Mouse (Mus musculus) c-Kit-positive CD71-negative TER-119-negative erythroid progenitor cells, embryonic 14.5 days (primary cell): Measurements from ENCODE around the gene Hist1h2be.
A peak's percentile ranks its signal among the peaks of the same experiment; 100 is the strongest.

Source experiments
- DNase-seq: peaks from one replicate; pipeline ENCODE4 v3.0.0-alpha.2; 2013; ENCODE audit warnings: low read depth

Gene Hist1h2be

DNA sequence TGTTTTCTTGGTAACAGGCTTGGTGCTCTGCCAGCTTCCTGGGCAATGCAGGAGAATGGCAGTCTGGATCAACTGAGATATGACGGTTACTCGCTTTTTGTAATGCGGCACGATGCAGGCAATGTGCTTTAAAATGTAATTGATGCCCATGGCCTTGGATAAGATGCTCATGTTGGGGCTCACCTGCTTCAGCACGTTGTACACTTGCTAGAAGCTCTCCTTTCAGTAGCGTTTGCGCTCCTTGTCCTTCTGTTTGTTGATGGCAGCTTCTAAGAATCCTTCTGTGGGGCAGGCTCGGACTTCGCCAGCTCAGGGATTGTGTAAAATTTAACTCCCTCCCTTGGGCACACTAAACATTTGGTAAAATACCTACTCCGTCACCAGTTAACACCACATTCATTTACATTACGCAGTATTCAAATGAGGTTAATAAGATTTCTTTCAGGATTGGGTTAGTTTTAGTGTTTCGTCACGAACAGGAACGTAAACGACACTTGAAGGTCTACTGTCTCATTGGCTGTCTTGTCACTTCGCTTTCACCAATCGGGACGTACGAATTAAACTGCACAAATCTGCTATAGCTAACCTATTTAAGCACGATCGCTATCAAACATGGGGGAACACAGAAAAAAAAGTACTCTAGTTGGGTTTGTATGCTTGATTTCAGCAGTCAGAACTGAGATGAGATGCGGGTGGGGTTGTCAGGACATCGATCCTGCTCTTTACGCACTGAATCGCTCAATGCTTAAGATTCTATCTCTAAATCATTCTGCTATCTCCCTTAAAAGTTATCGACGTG, at the start of gene Hist1h2be:
Gene Hist1h2be, minus strand, starts transcription at position 392 of the 799 bp plus-strand sequence.
- peak; percentile 77 for DNase-seq

DNA sequence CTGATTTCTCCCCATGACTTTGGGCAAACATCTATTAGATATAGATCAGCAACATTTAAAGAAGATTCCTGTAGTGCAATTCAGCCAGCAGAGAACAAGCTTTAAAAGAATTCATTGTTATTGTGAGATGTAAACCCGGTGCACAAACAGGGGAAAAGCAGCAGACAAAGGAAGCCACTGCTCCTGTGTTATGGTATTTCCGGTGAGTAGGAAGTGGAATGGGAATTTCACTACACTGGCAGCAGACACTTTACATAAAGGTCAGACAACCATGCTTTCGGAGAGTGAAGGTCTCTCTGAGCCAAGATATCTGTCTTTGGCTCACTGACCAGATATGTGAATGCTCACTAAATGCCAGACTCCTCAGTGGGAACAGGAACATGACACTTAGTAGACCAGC, 41.6 kb upstream of the Hist1h2be start:
- DNase-seq = no peak

- no peak for DNase-seq
These were observed 38.9 kb upstream of the Hist1h2be start for GRCm38 (mm10) chr13:23659636-23660366.

DNA sequence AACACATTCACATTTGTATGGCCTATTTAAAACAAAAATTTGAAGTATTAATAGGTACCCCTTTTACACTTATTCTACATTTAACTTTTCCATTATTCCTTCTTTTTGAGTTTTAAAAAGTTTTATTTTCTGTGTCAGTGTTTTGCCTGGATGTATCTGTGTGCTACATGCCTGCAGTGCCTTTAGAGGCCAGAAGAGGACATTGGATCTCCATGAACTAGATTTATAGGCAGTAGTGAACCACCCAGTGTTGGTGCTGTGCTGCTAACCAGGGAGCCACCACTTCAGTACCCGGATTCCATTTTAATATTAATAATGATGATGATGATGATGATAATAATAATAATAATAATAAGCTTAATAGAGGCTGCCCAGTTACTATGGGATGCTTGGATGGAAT, 9.7 kb upstream of the Hist1h2be start:
- DNase-seq = no peak

- DNase-seq = no peak
These were observed 2.0 kb upstream of the Hist1h2be start for GRCm38 (mm10) chr13:23622861-23623450.

GRCm38 (mm10) chr13:23622175-23622671, 1.3 kb upstream of the Hist1h2be start, which contains the start of gene Hist1h1e:
TSS of gene Hist1h1e (minus strand) at chr13:23622558.
- DNase-seq = peak; percentile 68

GRCm38 (mm10) chr13:23621532-23622174, 729 bp upstream of the Hist1h2be start:
- DNase-seq = peak; percentile 74

DNA sequence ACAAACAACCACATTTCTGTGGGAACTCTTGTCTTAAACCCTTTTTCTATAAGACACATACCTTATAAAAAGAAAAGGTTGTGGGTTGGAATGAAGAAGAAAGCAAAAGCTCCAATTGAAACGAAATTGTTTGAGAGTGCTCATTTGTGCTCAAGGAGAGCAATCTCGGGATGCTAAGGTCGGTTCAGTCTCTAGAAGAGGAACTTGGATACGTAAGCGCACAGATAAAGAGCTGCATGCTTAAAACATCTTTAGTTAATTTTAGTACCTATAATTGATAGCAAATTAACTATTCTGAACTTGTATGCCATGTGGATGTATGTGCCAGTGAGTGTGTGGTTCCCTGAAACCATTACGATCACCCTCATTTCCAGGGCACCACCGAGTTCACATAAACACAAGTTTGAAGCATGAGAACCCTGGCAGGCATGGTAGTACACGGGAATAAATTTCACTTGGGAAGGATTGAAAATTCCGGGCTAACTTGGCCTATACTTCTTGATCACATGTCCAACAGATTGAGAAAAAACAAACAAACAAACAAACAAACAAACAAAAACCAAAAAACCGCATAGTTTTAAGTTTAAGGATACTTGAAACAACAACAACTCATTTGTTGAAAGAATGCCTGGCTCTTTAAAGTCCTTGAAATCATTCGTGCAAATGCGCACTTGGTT, 730 bp downstream of the Hist1h2be start:
- DNase-seq = no peak

DNA sequence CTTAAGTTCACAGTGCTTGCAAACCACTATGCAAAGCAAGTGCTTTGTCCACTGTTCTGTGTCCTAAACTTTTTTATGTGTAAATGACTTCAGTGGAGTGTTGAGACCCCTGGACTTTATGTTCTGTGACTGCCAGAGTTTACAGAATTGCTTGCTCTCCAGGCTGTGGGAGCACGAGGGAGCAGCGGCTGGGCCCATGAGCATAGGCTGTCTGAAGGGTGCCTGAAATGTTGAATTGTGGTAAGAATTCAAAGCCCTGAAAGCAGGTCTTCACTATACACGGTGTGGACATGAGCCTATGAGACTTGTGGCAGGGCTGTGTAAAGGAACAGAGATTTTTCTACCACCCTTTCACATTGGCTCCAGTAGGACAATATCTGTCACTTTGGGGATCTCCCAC, 9.3 kb downstream of the Hist1h2be start:
- no peak for DNase-seq

- DNase-seq = no peak
These were observed 10.5 kb downstream of the Hist1h2be start for GRCm38 (mm10) chr13:23610393-23610792.

DNA sequence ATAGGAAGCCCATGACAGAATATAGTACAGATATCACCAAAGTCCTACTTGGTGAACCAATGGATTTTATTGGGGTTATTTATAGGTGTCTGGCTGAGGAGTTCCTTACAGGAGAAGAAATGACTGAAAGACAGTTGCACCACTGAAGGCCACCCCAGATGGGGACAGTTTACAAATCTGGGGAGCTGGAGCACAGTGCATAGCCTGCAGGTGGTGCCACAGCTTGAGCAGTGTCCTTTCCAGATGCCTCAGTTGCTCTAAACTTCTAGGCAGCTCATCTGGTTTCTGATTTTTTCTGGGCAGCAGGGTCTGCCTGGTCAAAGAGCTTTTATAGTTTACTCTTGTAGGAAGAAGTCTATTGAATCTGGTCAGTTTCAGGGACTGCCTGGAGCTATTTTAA, 11.1 kb downstream of the Hist1h2be start:
- DNase-seq = no peak

DNA sequence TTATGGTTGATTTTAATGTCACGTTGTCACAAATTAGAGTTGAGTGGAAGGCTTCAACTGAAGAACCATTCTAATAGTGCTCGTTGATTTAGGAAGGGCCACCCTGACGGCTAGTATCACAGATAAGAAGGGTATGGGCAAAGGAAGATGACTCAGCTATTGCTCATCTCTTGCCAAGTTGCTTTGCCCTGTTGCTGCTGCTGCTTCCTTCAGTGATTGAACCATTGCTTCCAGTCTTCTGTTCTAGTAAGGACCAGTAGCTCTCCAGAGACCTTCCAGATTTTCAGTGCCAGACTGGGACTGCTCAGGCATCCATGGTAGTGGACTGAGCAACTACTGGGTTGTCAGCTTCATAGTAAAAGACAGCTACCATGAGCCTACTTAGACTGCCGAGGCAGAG, 11.7 kb downstream of the Hist1h2be start:
- DNase-seq = no peak

GRCm38 (mm10) chr13:23605052-23605451, 15.9 kb downstream of the Hist1h2be start:
- DNase-seq = no peak

- no peak for DNase-seq
These were observed 16.5 kb downstream of the Hist1h2be start for GRCm38 (mm10) chr13:23604452-23604851.

- DNase-seq = no peak
These were observed 17.7 kb downstream of the Hist1h2be start for GRCm38 (mm10) chr13:23603182-23603699.

- no peak for DNase-seq
These were observed 23.0 kb downstream of the Hist1h2be start for GRCm38 (mm10) chr13:23597957-23598356.

DNA sequence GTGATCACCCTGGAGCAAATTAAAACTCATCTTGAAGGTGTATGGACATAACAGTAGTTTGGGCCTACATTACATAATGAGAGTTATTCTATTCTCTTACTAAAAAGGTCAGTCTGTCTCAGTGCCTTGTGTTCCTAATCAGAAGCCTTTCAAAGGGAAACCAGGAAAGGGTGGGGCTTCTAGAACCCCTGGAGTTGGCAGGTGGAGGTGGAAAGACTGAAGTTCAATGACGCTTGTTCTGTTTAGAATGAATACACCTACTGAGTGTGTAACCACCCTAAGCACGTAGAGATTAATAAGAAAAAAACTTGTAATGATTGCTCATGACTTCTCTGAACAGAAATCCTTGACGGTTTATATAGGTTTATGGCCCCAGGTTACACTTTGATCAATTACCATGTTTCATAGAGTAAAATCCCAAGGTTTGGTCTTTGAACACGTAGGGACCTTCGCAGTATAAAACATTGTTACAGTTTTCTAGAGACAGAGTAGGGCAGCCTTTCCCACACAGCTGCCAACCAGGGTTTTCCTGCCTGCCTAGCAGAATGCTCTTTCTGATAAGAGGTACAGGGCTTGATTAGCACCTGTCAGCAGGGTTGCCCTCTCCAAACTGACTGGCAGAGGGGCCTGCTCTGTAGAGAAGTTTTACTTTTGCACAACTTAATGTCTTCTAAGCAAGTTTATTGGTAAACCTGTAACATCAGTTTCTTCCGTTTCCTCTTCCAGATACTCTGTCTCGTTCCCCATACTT, 25.1 kb downstream of the Hist1h2be start:
- DNase-seq = no peak

DNA sequence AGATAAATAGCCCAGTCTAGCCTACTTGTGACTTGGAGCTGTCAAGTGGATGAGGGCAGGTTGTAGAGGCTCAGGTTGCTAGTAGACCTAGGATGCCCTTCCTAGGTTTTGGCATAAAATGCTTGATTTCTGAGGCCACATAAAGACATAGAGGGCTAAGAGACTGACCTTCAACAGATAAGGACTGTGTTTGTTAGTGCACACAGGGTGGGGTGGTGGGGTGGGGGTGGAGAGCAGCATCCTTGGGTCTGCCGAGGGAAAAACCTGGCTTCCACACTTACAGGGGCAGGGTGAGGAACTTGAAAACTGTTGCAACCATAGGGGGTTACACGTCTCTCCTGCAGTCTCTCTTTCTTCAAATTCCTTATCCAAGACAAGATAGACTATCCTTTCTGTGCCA, 25.7 kb downstream of the Hist1h2be start:
- DNase-seq = no peak

DNA sequence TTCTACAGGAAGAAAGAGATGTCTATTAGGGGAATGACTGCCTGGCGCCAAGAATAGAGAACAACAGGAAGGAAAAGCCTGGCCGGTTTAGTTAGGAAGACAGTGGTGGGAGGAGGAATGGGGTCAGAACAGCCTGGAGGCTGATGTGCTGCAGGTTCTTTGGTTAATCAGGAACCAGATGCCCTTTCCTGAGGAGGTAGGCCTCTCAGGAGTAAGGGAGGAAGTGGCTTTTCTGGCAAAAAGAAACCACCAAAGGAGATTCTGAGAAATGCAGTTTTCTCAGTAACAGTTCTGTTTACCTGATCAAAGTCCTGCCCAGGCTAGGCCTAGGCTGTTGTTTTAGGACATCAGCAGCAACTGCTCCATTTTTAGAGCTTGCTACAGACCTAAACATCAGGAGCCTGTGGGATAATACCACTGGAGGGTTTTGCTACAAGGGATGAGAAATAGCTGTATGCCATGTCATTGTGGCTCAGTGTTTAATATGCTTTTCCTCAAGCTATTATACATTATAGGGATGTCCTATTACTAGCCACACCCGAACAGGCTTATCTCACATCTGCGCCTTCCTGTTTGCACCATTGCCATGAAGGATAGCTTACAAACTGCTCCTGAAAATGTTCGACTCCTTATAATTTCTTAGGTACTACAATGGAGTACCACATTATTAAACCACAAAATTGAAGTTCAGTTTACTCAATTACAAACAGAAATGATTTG, 27.7 kb downstream of the Hist1h2be start:
- DNase-seq = no peak

DNA sequence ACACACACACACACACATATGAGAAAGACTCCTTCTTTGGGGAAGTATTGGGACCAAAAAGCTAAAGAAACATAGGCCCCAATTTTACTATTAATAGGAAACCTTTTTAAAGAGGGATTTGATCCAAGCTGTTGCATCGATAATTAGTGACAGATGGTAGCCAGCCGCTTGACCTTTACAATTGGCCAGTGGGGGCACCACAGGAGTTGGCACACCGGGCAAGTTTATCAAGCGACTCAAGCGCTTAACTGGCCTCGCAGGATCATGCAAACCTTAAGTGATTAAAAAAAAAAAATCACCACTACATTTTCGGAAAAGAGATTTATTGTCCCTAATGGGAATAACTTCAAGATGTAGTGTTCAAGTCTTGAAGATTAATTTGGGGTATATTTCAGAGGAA, 28.3 kb downstream of the Hist1h2be start:
- DNase-seq = no peak
